Mouse (Mus musculus): Measurements from ENCODE around the gene Ifngr1.
"Not testable (repeated sequence)": the region's sequence is repeated elsewhere in the genome, so short reads cannot be mapped to it uniquely, and the experiment has no call there.

DNA sequence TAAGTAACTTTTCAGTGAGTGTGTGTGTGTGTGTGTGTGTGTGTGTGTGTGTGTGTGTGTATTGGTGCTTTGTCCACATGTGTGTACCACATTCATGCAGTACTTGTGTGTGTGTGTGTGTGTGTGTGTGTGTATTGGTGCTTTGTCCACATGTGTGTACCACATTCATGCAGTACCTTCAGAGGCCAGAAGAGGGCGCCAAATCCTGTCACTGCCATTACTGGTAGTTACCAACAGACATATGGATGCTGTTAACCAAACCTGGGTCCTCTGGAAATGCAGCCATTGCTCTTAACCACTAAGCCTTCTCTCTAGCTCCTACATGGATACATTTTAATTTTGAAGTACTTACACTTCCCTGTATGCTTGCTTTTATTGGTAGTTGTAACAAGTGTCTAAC is 9.8 kb downstream of the Ifngr1 start:
- not testable (repeated sequence) for TF ChIP-seq MYOG (IDR thresholded peaks at IDR 0.05; ENCODE audit: control insufficient read depth in 1 of 3, insufficient read depth in 1 of 3, insufficient read length in 2 of 3, low read depth in 2 of 3); POLR2A (IDR thresholded peaks at IDR 0.05; ENCODE audit: insufficient read length, low read depth); E2F4 (IDR thresholded peaks at IDR 0.05; ENCODE audit: insufficient read depth); POLR2AphosphoS2 (IDR thresholded peaks at IDR 0.05; ENCODE audit: insufficient read length, low read depth); MYOD1 (IDR thresholded peaks at IDR 0.05; ENCODE audit: control insufficient read depth in 1 of 3, insufficient read length in 2 of 3, low read depth in 2 of 3); TCF12 (IDR thresholded peaks at IDR 0.05; ENCODE audit: insufficient read depth, poor library complexity, severe bottlenecking); REST (IDR thresholded peaks at IDR 0.05; ENCODE audit: insufficient read depth, insufficient read length); TCF3 (IDR thresholded peaks at IDR 0.05; ENCODE audit: insufficient read length, low read depth); MAX (IDR thresholded peaks at IDR 0.05; ENCODE audit: low read depth); USF1 (IDR thresholded peaks at IDR 0.05; ENCODE audit: low read depth)
